ENCODE assay signal across 9 mouse cellular contexts in genomic region chr11:17685711-17686113, GRCm38 (mm10).
A peak's percentile ranks its signal among the peaks of the same experiment; 100 is the strongest.
DNase-seq lines count a peak whose midpoint lies in the region; ATAC-seq and TF ChIP-seq lines count a peak whose summit lies in the region.
"Had no signal": no experiment of that assay in that cellular context is flagged by ENCODE, and none has a peak within 500 bp of the region (broad histone marks: within the 10 kb centered on the region; RNA-seq: fewer than 3 reads in every experiment).

No protein-coding gene starts in this region.

- DNase-seq in brain, embryonic 14.5 days (ENCODE audit: low read depth): peak; percentile 77
- peak; percentile 53 for DNase-seq in forebrain, embryonic 11.5 days (ENCODE audit: low spot score)
- DNase-seq in kidney, postnatal 0 days (ENCODE audit: low spot score): peak; percentile 72
- peak; percentile 91 for DNase-seq in lung, embryonic 14.5 days
- DNase-seq in retina, postnatal 1 day: peak; percentile 79

- no peak overlapping the region for H3ac ChIP-seq in C2C12 (ENCODE audit: control insufficient read depth, insufficient read length, low read depth)

- no peak overlapping the region for H3K4me3 ChIP-seq in C2C12 (ENCODE audit: insufficient read depth, poor library complexity, severe bottlenecking)
- no peak overlapping the region for H3K4me3 ChIP-seq in forebrain, embryonic 11.5 days (ENCODE audit: low read depth, low read length)
- no peak overlapping the region for H3K4me3 ChIP-seq in heart, embryonic 15.5 days
- H3K4me3 ChIP-seq in kidney, postnatal 0 days (replicated peaks; ENCODE audit: low read depth, low read length): no peak overlapping the region
- H3K4me3 ChIP-seq in lung, embryonic 14.5 days (ENCODE audit: low read depth, low read length): no peak overlapping the region

- H3K36me3 ChIP-seq in C2C12 (ENCODE audit: control insufficient read depth, insufficient read depth): no peaks in the 10 kb centered on the region
- H3K36me3 ChIP-seq in forebrain, embryonic 11.5 days (ENCODE audit: control insufficient read depth, insufficient read depth, low read length): no peaks in the 10 kb centered on the region
- H3K36me3 ChIP-seq in heart, embryonic 15.5 days: no peaks in the 10 kb centered on the region
- no peaks in the 10 kb centered on the region for H3K36me3 ChIP-seq in kidney, postnatal 0 days (ENCODE audit: insufficient read depth, low read length)
- H3K36me3 ChIP-seq in lung, embryonic 14.5 days (ENCODE audit: insufficient read depth): no peaks in the 10 kb centered on the region

- H3K9ac ChIP-seq in forebrain, embryonic 11.5 days (ENCODE audit: low read length): no peak overlapping the region
- no peak overlapping the region for H3K9ac ChIP-seq in heart, embryonic 15.5 days
- no peak overlapping the region for H3K9ac ChIP-seq in kidney, postnatal 0 days (ENCODE audit: low read depth, low read length)
- H3K9ac ChIP-seq in lung, embryonic 14.5 days: no peak overlapping the region

- 0 out of 2 replicates have a peak, but pooled peaks cover 4% of the 10 kb centered on the region for H3K4me1 ChIP-seq in forebrain, embryonic 11.5 days (replicated peaks; ENCODE audit: control insufficient read depth, insufficient read depth, low read length)
- peaks cover 16% of the 10 kb centered on the region for H3K4me1 ChIP-seq in heart, embryonic 15.5 days (replicated peaks)
- H3K4me1 ChIP-seq in kidney, postnatal 0 days (replicated peaks; ENCODE audit: insufficient read depth, low read length): no peaks in the 10 kb centered on the region
- H3K4me1 ChIP-seq in lung, embryonic 14.5 days (ENCODE audit: insufficient read depth): 0 out of 2 replicates have a peak, but pooled peaks cover 4% of the 10 kb centered on the region

- peak; percentile 9 for TF ChIP-seq CTCF in C2C12 (IDR thresholded peaks at IDR 0.05; ENCODE audit: control insufficient read depth, insufficient read depth, insufficient read length)
- peak; percentile 60; the same call in 1 of the 2 replicates for TF ChIP-seq CTCF in brain, embryonic 14.5 days (IDR thresholded peaks at IDR 0.05; ENCODE audit: borderline replicate concordance, extremely low read depth, insufficient read depth, insufficient read length)
- peak; percentile 73 for TF ChIP-seq CTCF in kidney, postnatal 0 days (IDR thresholded peaks at IDR 0.05; ENCODE audit: low read depth)
- peak; percentile 72 for TF ChIP-seq CTCF in lung, embryonic 14.5 days (IDR thresholded peaks at IDR 0.05; ENCODE audit: low read depth)

- H3K27ac ChIP-seq in forebrain, embryonic 11.5 days (ENCODE audit: low read depth, low read length): no peak overlapping the region
- H3K27ac ChIP-seq in heart, embryonic 15.5 days: peak overlapping the region; percentile 63
- no peak overlapping the region for H3K27ac ChIP-seq in kidney, postnatal 0 days
- no peak overlapping the region for H3K27ac ChIP-seq in lung, embryonic 14.5 days (ENCODE audit: low read depth)
- H3K27ac ChIP-seq: macrophage had no signal

- no peak for TF ChIP-seq POLR2A in brain, embryonic 14.5 days (IDR thresholded peaks at IDR 0.05; ENCODE audit: borderline replicate concordance, extremely low read depth, insufficient read depth, insufficient read length, poor library complexity, severe bottlenecking)

- 57% methylated on average over 4 of the region's 4 CpGs for WGBS in forebrain, embryonic 11.5 days
- WGBS in heart, embryonic 15.5 days: 17% methylated on average over 4 of the region's 4 CpGs
- 23% methylated on average over 4 of the region's 4 CpGs for WGBS in kidney, postnatal 0 days
- 22% methylated on average over 4 of the region's 4 CpGs for WGBS in lung, embryonic 14.5 days

- no peak overlapping the region for H3K4me2 ChIP-seq in forebrain, embryonic 11.5 days (ENCODE audit: low read depth, low read length, severe bottlenecking)
- H3K4me2 ChIP-seq in heart, embryonic 15.5 days: peak overlapping the region; percentile 45
- H3K4me2 ChIP-seq in kidney, postnatal 0 days (ENCODE audit: low read length): no peak overlapping the region
- H3K4me2 ChIP-seq in lung, embryonic 14.5 days: no peak overlapping the region

- H3K27me3 ChIP-seq in C2C12 (ENCODE audit: control insufficient read depth, insufficient read depth, insufficient read length): no peaks in the 10 kb centered on the region
- no peaks in the 10 kb centered on the region for H3K27me3 ChIP-seq in forebrain, embryonic 11.5 days (ENCODE audit: control insufficient read depth, insufficient read depth, low read length)
- H3K27me3 ChIP-seq in heart, embryonic 15.5 days: no peaks in the 10 kb centered on the region
- H3K27me3 ChIP-seq in kidney, postnatal 0 days (ENCODE audit: insufficient read depth, low read length): no peaks in the 10 kb centered on the region
- no peaks in the 10 kb centered on the region for H3K27me3 ChIP-seq in lung, embryonic 14.5 days (ENCODE audit: insufficient read depth, low read length)

- no peaks in the 10 kb centered on the region for H3K79me3 ChIP-seq in C2C12 (ENCODE audit: low read depth)

- H3K9me3 ChIP-seq in forebrain, embryonic 11.5 days (ENCODE audit: control insufficient read depth, low read length): 0 out of 2 replicates have a peak, but pooled peaks cover 3% of the 10 kb centered on the region
- 0 out of 2 replicates have a peak, but pooled peaks cover 5% of the 10 kb centered on the region for H3K9me3 ChIP-seq in heart, embryonic 15.5 days (replicated peaks)
- no peaks in the 10 kb centered on the region for H3K9me3 ChIP-seq in kidney, postnatal 0 days (replicated peaks; ENCODE audit: low read length)
- H3K9me3 ChIP-seq in lung, embryonic 14.5 days (ENCODE audit: low read depth, low read length): peaks cover 6% of the 10 kb centered on the region; the same call in 1 of the 2 replicates

- ATAC-seq in forebrain, embryonic 11.5 days (replicated peaks; ENCODE audit: low FRiP score): no peak; the same call in 1 of the 2 replicates
- peak; percentile 72 for ATAC-seq in heart, embryonic 15.5 days (replicated peaks; ENCODE audit: insufficient number of reproducible peaks, insufficient read depth, low FRiP score, low read depth)
- ATAC-seq in kidney, postnatal 0 days (replicated peaks; ENCODE audit: low FRiP score, low read depth): peak; percentile 54; the same call in 1 of the 2 replicates
- ATAC-seq in lung, embryonic 14.5 days (ENCODE audit: insufficient read depth): peak; percentile 82
- no peak for ATAC-seq in monocyte, adult 5-6 weeks (replicated peaks; ENCODE audit: insufficient number of reproducible peaks, low FRiP score, low TSS enrichment, poor library complexity, severe bottlenecking)

- H3K79me2 ChIP-seq in C2C12 (ENCODE audit: control insufficient read depth, insufficient read depth): no peaks in the 10 kb centered on the region

TF ChIP-seq in C2C12, 6 proteins besides CTCF, POLR2A, EP300 and RAD21:
- peak; percentile 78 for TF ChIP-seq CEBPB (IDR thresholded peaks at IDR 0.05; ENCODE audit: low read depth)
- no peak for TF ChIP-seq USF1 (IDR thresholded peaks at IDR 0.05; ENCODE audit: low read depth)
- TF ChIP-seq MYOG (IDR thresholded peaks at IDR 0.05; ENCODE audit: control insufficient read depth, extremely low read depth, insufficient read length): no peak

Comparison
In these comparisons a context has a peak if more than half of its experiments do, and no peak if none do; other contexts are left out.
1. CTCF ChIP-seq: peak in every context shown above with its lines; median percentile 73 in kidney, postnatal 0 days; 72 in lung, embryonic 14.5 days; 60 in brain, embryonic 14.5 days; 9 in C2C12.
2. ATAC-seq: peak in heart, embryonic 15.5 days (single experiment), kidney, postnatal 0 days (single experiment) and lung, embryonic 14.5 days (single experiment); none in forebrain, embryonic 11.5 days (single experiment) and monocyte, adult 5-6 weeks (single experiment).
3. Peak in every context shown above with its lines, with median percentiles within 50 percentile points of each other: DNase-seq.